Mouse (Mus musculus) lung, postnatal 0 days (tissue): ENCODE results near the gene Gm10334. TPM values are rescaled to one million over a fixed set of nuclear protein-coding genes. Genes with fewer than 3 reads are reported as not detected.
"Not testable (repeated sequence)": the region's sequence is repeated elsewhere in the genome, so short reads cannot be mapped to it uniquely, and the experiment has no call there.

Experiments used
- ATAC-seq: fragments of 200-750 bp; cut with Nextera tagmentation; 2 replicates; pipeline ENCODE4 v1.8.0; 2017; ENCODE audit warnings: moderate library complexity
- DNase-seq: peaks from one replicate; pipeline ENCODE4 v3.0.0-alpha.2; 2016; ENCODE audit warnings: low spot score
- H3K27ac ChIP-seq: fragments of 300-500 bp; sonication (generic); 2 replicates; pipeline ENCODE4 v1.5.1; 2014; ENCODE audit warnings: antibody characterized with exemption, mild to moderate bottlenecking, low read length, mixed read lengths
- H3K27me3 ChIP-seq: fragments of 300-500 bp; sonication (generic); replicated peaks from 2 replicates; pipeline ENCODE4 v1.6.1; 2014; ENCODE audit warnings: low read length, mixed read lengths; ENCODE audit not compliant: insufficient read depth
- H3K36me3 ChIP-seq: fragments of 300-500 bp; sonication (generic); 2 replicates; pipeline ENCODE4 v1.6.1; 2014; ENCODE audit warnings: low read length, mixed read lengths; ENCODE audit not compliant: insufficient read depth
- H3K4me1 ChIP-seq: fragments of 300-500 bp; sonication (generic); 2 replicates; pipeline ENCODE4 v1.6.1; 2014; ENCODE audit warnings: antibody characterized with exemption, low read depth, low read length, mixed read lengths; ENCODE audit not compliant: insufficient read depth
- H3K4me2 ChIP-seq: fragments of 300-500 bp; sonication (generic); replicated peaks from 2 replicates; pipeline ENCODE4 v1.6.1; 2014; ENCODE audit warnings: low read depth, mild to moderate bottlenecking, low read length, moderate library complexity, mixed read lengths
- H3K4me3 ChIP-seq: fragments of 300-500 bp; sonication (generic); 2 replicates; pipeline ENCODE4 v1.5.1; 2014; ENCODE audit warnings: low read depth, low read length
- H3K9ac ChIP-seq: fragments of 300-500 bp; sonication (generic); replicated peaks from 2 replicates; pipeline ENCODE4 v1.6.1; 2014; ENCODE audit warnings: low read depth, mild to moderate bottlenecking
- H3K9me3 ChIP-seq: fragments of 300-500 bp; sonication (generic); 2 replicates; pipeline ENCODE4 v1.6.1; 2016; ENCODE audit warnings: low read length, mixed read lengths
- WGBS: fragments of 180-500 bp; shearing (Covaris S2); extraction: QIAGEN DNeasy Blood & Tissue Kit; methylation state at CpG from one replicate; pipeline ENCODE4 v1.1.7; 2014; 5-methylcytosine and 5-hydroxymethylcytosine counted together
- polyA plus RNA-seq: library from polyadenylated mRNA; unstranded; fragments of >200 nt; fragmentation: Nextera tagmentation; extraction: Ambion mirVana; gene quantifications from 2 replicates; pipeline ENCODE4 v1.2.1, GENCODE M21; 2015

The Gm10334 gene
- polyA plus RNA-seq: not detected in 2 replicates

DNA sequence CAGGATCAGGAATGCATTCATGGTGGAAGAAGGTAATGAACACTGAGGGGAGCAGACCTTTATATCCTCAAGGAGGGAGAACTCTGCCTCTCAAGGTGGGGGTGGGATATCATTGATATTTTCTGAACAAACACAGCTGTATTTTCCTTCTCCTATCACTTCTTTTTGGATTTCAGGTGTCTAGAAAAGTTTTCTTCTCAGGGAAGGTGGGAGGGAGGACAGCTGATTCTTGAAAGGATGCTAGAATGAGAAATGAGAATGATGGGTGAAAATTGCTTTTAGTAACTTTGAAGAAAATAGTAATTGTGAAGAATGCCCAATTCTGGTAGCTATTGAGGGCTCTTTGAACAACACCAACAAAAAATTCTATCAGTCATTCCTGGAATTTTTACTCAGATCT, at the start of gene Gm10334:
Gm10334 (minus strand) TSS at position 101 of the 400 bp plus-strand sequence.
- H3K27me3 ChIP-seq, ATAC-seq, H3K4me1 ChIP-seq, H3K36me3 ChIP-seq, DNase-seq, H3K4me3 ChIP-seq, H3K9ac ChIP-seq, H3K27ac ChIP-seq, H3K9me3 ChIP-seq, H3K4me2 ChIP-seq: not testable (repeated sequence)

DNA sequence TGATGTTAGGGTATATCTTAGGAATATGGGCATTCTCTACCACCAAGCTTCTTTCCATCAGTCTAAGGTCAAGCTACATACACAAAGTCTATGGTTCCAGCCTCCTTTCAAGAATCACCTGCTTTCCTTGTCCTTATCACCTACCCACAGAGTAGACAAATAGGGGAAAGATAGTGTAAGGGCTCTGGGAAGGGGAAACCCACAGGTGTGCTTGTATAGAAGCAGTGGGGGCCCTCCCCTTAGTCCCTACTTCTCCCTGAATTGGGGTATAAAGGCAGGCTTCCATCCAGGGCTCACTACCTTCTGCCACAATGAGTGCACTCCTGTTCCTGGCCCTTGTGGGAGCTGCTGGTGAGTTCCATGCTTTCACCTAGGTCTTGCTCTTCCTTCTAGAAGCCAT, 12.7 kb upstream of the Gm10334 start, which contains the start of gene Prss1:
Prss1 (plus strand) TSS at position 301 of the 400 bp plus-strand sequence.
- H3K9ac ChIP-seq, DNase-seq, H3K36me3 ChIP-seq, H3K4me3 ChIP-seq, H3K27me3 ChIP-seq, ATAC-seq, H3K4me1 ChIP-seq, H3K4me2 ChIP-seq, H3K27ac ChIP-seq, H3K9me3 ChIP-seq: not testable (repeated sequence)

DNA sequence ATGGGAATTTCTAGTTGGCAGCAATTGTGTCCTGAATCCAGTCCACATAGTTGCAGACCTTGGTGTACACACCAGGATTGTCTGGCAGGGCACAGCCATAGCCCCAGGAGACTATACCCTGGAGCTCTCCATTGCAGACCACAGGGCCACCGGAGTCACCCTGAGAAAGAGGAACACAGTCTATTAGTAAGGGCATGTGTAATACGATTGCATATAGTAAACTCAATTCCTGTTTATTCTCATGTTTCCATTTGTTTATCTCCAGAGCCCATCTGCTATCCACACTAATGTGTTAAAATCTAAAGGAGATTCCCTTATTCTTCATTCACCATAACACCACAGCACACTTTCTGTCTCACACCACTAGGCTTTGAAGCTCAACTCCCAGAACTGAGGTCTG, 3.7 kb downstream of the Gm10334 start:
- not testable (repeated sequence) for DNase-seq, H3K4me1 ChIP-seq, H3K27me3 ChIP-seq, H3K27ac ChIP-seq, H3K4me2 ChIP-seq, H3K4me3 ChIP-seq, ATAC-seq, H3K9me3 ChIP-seq, H3K36me3 ChIP-seq, H3K9ac ChIP-seq
- 43% methylated on average over 1 of the region's 2 CpGs for WGBS

Other genes with a start within 250 kb of the Gm10334 start
- not detected in 2 replicates for gene Try4, start 143.9 kb downstream of the Gm10334 start, polyA plus RNA-seq
- gene Try5, start 129.3 kb downstream of the Gm10334 start, polyA plus RNA-seq: not detected in 2 replicates
- not detected in 2 replicates for gene Try10, start 92.0 kb downstream of the Gm10334 start, polyA plus RNA-seq
- gene Prss3, start 68.5 kb downstream of the Gm10334 start, polyA plus RNA-seq: not detected in 2 replicates
- not detected in 2 replicates for gene Gm5771, start 53.8 kb downstream of the Gm10334 start, polyA plus RNA-seq
- not detected in 2 replicates for gene Prss1, start 12.8 kb upstream of the Gm10334 start, polyA plus RNA-seq
- gene Prss2, start 75.6 kb upstream of the Gm10334 start, polyA plus RNA-seq: not detected in 2 replicates
- gene Ephb6, start 159.3 kb upstream of the Gm10334 start, polyA plus RNA-seq: 5.5 and 6.2 TPM in 2 replicates
- 12.4 and 17.8 TPM in 2 replicates for gene Trpv6, start 190.3 kb upstream of the Gm10334 start, polyA plus RNA-seq
- not detected in 2 replicates for gene Trpv5, start 234.6 kb upstream of the Gm10334 start, polyA plus RNA-seq
- not detected in 2 replicates for gene Llcfc1, start 238.3 kb upstream of the Gm10334 start, polyA plus RNA-seq